Mouse (Mus musculus): Measurements from ENCODE around the gene Cdc7.

- no peak for TF ChIP-seq CTCF (conservative IDR thresholded peaks at IDR 0.05; ENCODE audit: low read length)
- TF ChIP-seq NANOG (IDR thresholded peaks at IDR 0.05; ENCODE audit: borderline replicate concordance, low read length), result no peak
- no peak for TF ChIP-seq POU5F1 (IDR thresholded peaks at IDR 0.05; ENCODE audit: borderline replicate concordance, low read length)
Observed at GRCm38 (mm10) chr5:107012030-107012715, 48.1 kb downstream of the Cdc7 start.
